ENCODE assay signal across 11 mouse cellular contexts in the genomic region with DNA sequence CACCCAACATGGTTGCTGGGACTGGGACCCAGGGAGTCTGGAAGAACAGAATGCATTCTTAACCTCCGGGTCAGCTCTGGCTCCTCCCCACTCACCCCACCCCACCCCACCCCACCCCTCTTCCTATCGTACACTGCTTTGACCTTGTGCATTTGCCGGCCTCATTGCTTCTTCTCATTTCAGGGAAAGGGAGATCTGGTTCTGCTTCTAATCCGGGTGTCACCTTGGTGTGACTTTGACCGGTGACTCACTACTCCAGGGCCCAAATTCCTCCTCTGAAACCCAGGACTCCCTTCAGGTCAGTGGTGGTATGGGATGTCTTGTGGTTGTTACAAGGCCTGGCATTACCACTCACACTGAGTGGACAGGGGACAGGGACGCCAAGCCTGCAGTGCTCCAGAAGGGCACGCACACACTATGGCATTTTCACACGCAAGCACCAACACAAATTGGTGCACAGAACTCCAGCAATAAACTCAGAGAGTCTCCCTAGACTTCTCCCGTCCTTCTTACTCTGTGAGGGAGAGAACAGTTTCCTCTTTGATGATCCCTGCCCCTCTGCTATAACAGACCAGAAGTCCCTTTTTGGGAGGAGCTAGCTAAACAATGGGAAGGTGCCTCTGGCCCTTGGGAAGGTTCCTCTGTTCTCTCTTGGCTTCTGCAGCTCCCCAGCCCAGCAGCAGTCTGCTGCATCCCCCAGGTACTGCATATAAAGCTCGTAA. TPM values are rescaled to one million over a fixed set of nuclear protein-coding genes. Genes with fewer than 3 reads are reported as not detected.
DNase-seq lines count a peak whose midpoint lies in the region; ATAC-seq and TF ChIP-seq lines count a peak whose summit lies in the region.
"Had no signal": no experiment of that assay in that cellular context is flagged by ENCODE, and none has a peak within 500 bp of the region (broad histone marks: within the 10 kb centered on the region; RNA-seq: fewer than 3 reads in every experiment).

No protein-coding gene starts in this region.

- WGBS in heart, embryonic 11.5 days (ENCODE audit: insufficient replicate concordance): 33% methylated on average over 10 of the region's 10 CpGs
- 32% methylated on average over 10 of the region's 10 CpGs for WGBS in heart, postnatal 0 days
- 36% methylated on average over 10 of the region's 10 CpGs for WGBS in midbrain, embryonic 11.5 days

- DNase-seq in heart, adult 8-10 months (ENCODE audit: low spot score): no peak
- peak; percentile 93 for DNase-seq in ES-CJ7 (ENCODE audit: low read depth, low spot score)
- peak; percentile 67 for DNase-seq in heart, postnatal 0 days (ENCODE audit: low spot score)
- peak; percentile 93 for DNase-seq in midbrain, embryonic 11.5 days (ENCODE audit: low spot score, missing footprints)
- DNase-seq in natural killer cell, adult 2 months (ENCODE audit: low spot score in 2 of 2): no peak
- DNase-seq in thymus, postnatal 4 days: no peak
- DNase-seq in cerebellum, adult 9-10 months: no peak
- DNase-seq: gastrocnemius, adult 2 months had no signal

- no peaks in the 10 kb centered on the region for H3K27me3 ChIP-seq in heart, embryonic 11.5 days (ENCODE audit: control insufficient read depth, insufficient read depth, low read length)
- no peaks in the 10 kb centered on the region for H3K27me3 ChIP-seq in heart, postnatal 0 days (ENCODE audit: control insufficient read depth, insufficient read depth, low read length)
- peaks cover 4% of the 10 kb centered on the region for H3K27me3 ChIP-seq in midbrain, embryonic 11.5 days (ENCODE audit: control insufficient read depth, insufficient read depth, low read length)

- peaks cover 36% of the 10 kb centered on the region for H3K4me1 ChIP-seq in heart, embryonic 11.5 days (ENCODE audit: control insufficient read depth, insufficient read depth, low read length)
- H3K4me1 ChIP-seq in heart, postnatal 0 days (ENCODE audit: control insufficient read depth, insufficient read depth): 0 out of 2 replicates have a peak, but pooled peaks cover 15% of the 10 kb centered on the region
- peaks cover 48% of the 10 kb centered on the region for H3K4me1 ChIP-seq in midbrain, embryonic 11.5 days (ENCODE audit: control insufficient read depth, insufficient read depth, low read length)

- peak; percentile 47 for ATAC-seq in heart, embryonic 11.5 days (replicated peaks; ENCODE audit: insufficient number of reproducible peaks, low FRiP score, low TSS enrichment)
- peak; percentile 69 for ATAC-seq in heart, postnatal 0 days (ENCODE audit: insufficient read depth, low read depth)
- peak; percentile 43; the same call in 1 of the 2 replicates for ATAC-seq in midbrain, embryonic 11.5 days (ENCODE audit: low FRiP score)

- peak overlapping the region; percentile 77 for H3K27ac ChIP-seq in heart, embryonic 11.5 days (ENCODE audit: low read depth, low read length)
- peak overlapping the region; percentile 70 for H3K27ac ChIP-seq in heart, postnatal 0 days (ENCODE audit: low read depth)
- peak overlapping the region; percentile 60 for H3K27ac ChIP-seq in midbrain, embryonic 11.5 days (ENCODE audit: low read depth, low read length)
- H3K27ac ChIP-seq: gastrocnemius, adult 2 months; macrophage had no signal

- TF ChIP-seq CTCF in heart, postnatal 0 days (IDR thresholded peaks at IDR 0.05; ENCODE audit: low read depth): no peak

- H3K9me3 ChIP-seq in heart, embryonic 11.5 days (replicated peaks; ENCODE audit: control insufficient read depth, low read length): no peaks in the 10 kb centered on the region
- no peaks in the 10 kb centered on the region for H3K9me3 ChIP-seq in heart, postnatal 0 days (replicated peaks; ENCODE audit: control insufficient read depth, low read length)
- no peaks in the 10 kb centered on the region for H3K9me3 ChIP-seq in midbrain, embryonic 11.5 days (ENCODE audit: control insufficient read depth, low read length)

- TF ChIP-seq EP300 in heart, postnatal 0 days (IDR thresholded peaks at IDR 0.05; ENCODE audit: low read depth): no peak

- H3K4me3 ChIP-seq in heart, embryonic 11.5 days (ENCODE audit: low read depth, low read length): peak overlapping the region; percentile 6; the same call in 1 of the 2 replicates
- no peak overlapping the region for H3K4me3 ChIP-seq in heart, postnatal 0 days (ENCODE audit: low read depth, low read length)
- H3K4me3 ChIP-seq in midbrain, embryonic 11.5 days (ENCODE audit: low read depth, low read length): no peak overlapping the region
- H3K4me3 ChIP-seq: gastrocnemius, adult 2 months had no signal

- H3K4me2 ChIP-seq in heart, embryonic 11.5 days: peak overlapping the region; percentile 42
- peak overlapping the region; percentile 32; the same call in 1 of the 2 replicates for H3K4me2 ChIP-seq in heart, postnatal 0 days (ENCODE audit: low read depth, low read length)
- H3K4me2 ChIP-seq in midbrain, embryonic 11.5 days: peak overlapping the region; percentile 5

- no peaks in the 10 kb centered on the region for H3K36me3 ChIP-seq in heart, embryonic 11.5 days (ENCODE audit: control insufficient read depth, insufficient read depth, low read length)
- no peaks in the 10 kb centered on the region for H3K36me3 ChIP-seq in heart, postnatal 0 days (replicated peaks; ENCODE audit: control insufficient read depth, insufficient read depth, low read length)
- no peaks in the 10 kb centered on the region for H3K36me3 ChIP-seq in midbrain, embryonic 11.5 days (ENCODE audit: control insufficient read depth, insufficient read depth, low read length)

- peak overlapping the region; percentile 29; the same call in 1 of the 2 replicates for H3K9ac ChIP-seq in heart, embryonic 11.5 days (ENCODE audit: low read depth, low read length)
- no peak overlapping the region for H3K9ac ChIP-seq in heart, postnatal 0 days (replicated peaks; ENCODE audit: low read depth, low read length)
- H3K9ac ChIP-seq in midbrain, embryonic 11.5 days (ENCODE audit: low read length): no peak overlapping the region

RNA-seq across cellular contexts. Expression of gene Pipox, which starts 9.2 kb away (rescaled TPM):
- 1.8 and 2.4 TPM in 2 replicates for polyA plus RNA-seq in heart, embryonic 11.5 days (2014; fragmentation: Nextera tagmentation; extraction: Ambion mirVana)
- under 1 TPM; 0.43 to 0.82 (median 0.59) TPM for total RNA-seq in heart, adult 8-10 months (2022)
- 2.4 and 3.7 TPM in 2 replicates for total RNA-seq in heart, postnatal 0 days (2014; rRNA removed; ENCODE audit: low replicate concordance)
- polyA plus RNA-seq in heart, postnatal 0 days (2015; fragmentation: Nextera tagmentation; extraction: Ambion mirVana): 2.6 and 3.1 TPM in 2 replicates
- polyA plus RNA-seq in midbrain, embryonic 11.5 days (2014; fragmentation: Nextera tagmentation; extraction: Ambion mirVana): 12.1 and 12.6 TPM in 2 replicates
- total RNA-seq: gastrocnemius, adult 2 months had no signal
- polyA plus RNA-seq: macrophage had no signal

RNA-seq across cellular contexts. Expression of gene Sez6, which starts 45.9 kb away (rescaled TPM):
- polyA plus RNA-seq in heart, embryonic 11.5 days (2014; fragmentation: Nextera tagmentation; extraction: Ambion mirVana): 0.09 TPM in 1 of 2 replicates, not detected in the other
- total RNA-seq in heart, adult 8-10 months (2022): under 1 TPM; 0.19 to 0.84 (median 0.52) TPM
- 0.77 TPM in 1 of 2 replicates, not detected in the other for total RNA-seq in heart, postnatal 0 days (2014; rRNA removed; ENCODE audit: low replicate concordance)
- polyA plus RNA-seq in heart, postnatal 0 days (2015; fragmentation: Nextera tagmentation; extraction: Ambion mirVana): 0.08 TPM in 1 of 2 replicates, not detected in the other
- 7.2 and 8.6 TPM in 2 replicates for polyA plus RNA-seq in midbrain, embryonic 11.5 days (2014; fragmentation: Nextera tagmentation; extraction: Ambion mirVana)
- total RNA-seq: liver, adult 2 months had no signal
- polyA plus RNA-seq: liver, adult 2 months; macrophage had no signal

Comparison
In these comparisons a context has a peak if more than half of its experiments do, and no peak if none do; other contexts are left out.
1. DNase-seq: peak in ES-CJ7 (single experiment), heart, postnatal 0 days (single experiment) and midbrain, embryonic 11.5 days (single experiment); none in heart, adult 8-10 months (single experiment), natural killer cell, adult 2 months (0 of 2), thymus, postnatal 4 days (single experiment) and cerebellum, adult 9-10 months (single experiment).
2. Peak in every context shown above with its lines, with median percentiles within 50 percentile points of each other: ATAC-seq, H3K27ac ChIP-seq and H3K4me2 ChIP-seq.